13 mouse cellular contexts compared by ENCODE assay signal in the genomic region with DNA sequence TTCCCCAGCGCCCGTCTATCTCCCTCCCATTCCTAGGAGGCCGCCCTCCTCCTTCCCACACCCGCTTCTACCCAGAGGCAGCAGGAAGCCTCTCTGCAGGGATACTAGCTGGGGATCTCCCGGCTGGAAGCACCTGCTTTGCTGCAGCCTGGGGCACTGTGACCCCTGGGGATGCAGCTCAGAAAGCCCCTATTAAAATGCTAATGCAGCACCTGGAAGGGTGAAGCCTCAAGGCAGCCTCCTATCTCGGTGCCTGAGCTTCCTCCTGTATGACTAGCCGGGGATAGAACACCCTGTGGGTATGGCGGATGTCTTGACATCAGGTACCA.
A peak's percentile ranks its signal among the peaks of the same experiment; 100 is the strongest.
DNase-seq lines count a peak whose midpoint lies in the region; ATAC-seq and TF ChIP-seq lines count a peak whose summit lies in the region.
"Had no signal": no experiment of that assay in that cellular context is flagged by ENCODE, and none has a peak within 500 bp of the region (broad histone marks: within the 10 kb centered on the region; RNA-seq: fewer than 3 reads in every experiment).

No protein-coding gene starts in this region.

- H3K36me3 ChIP-seq in intestine, embryonic 15.5 days: no peaks in the 10 kb centered on the region
- H3K36me3 ChIP-seq in midbrain, postnatal 0 days (ENCODE audit: insufficient read depth, low read length): no peaks in the 10 kb centered on the region

- no peak for TF ChIP-seq CTCF in midbrain, postnatal 0 days (IDR thresholded peaks at IDR 0.05)

- H3K27me3 ChIP-seq in intestine, embryonic 15.5 days (replicated peaks): no peaks in the 10 kb centered on the region
- 0 out of 2 replicates have a peak, but pooled peaks cover 3% of the 10 kb centered on the region for H3K27me3 ChIP-seq in midbrain, postnatal 0 days (ENCODE audit: insufficient read depth, low read length)

- no peak overlapping the region for H3K4me3 ChIP-seq in intestine, embryonic 15.5 days (replicated peaks)
- no peak overlapping the region for H3K4me3 ChIP-seq in midbrain, postnatal 0 days (ENCODE audit: low read depth, low read length)
- H3K4me3 ChIP-seq: erythroblast, embryonic 14.5 days; myocyte had no signal

- ATAC-seq in intestine, embryonic 15.5 days: peak; percentile 48
- ATAC-seq in midbrain, postnatal 0 days (ENCODE audit: low FRiP score): peak; percentile 69; the same call in 1 of the 2 replicates
- ATAC-seq in erythroblast, adult 5-6 weeks (replicated peaks; ENCODE audit: low FRiP score, poor library complexity, severe bottlenecking): no peak

- H3K9ac ChIP-seq in intestine, embryonic 15.5 days: no peak overlapping the region
- H3K9ac ChIP-seq in midbrain, postnatal 0 days (replicated peaks; ENCODE audit: low read length, poor library complexity, severe bottlenecking): no peak overlapping the region

- no peak overlapping the region for H3K27ac ChIP-seq in intestine, embryonic 15.5 days
- no peak overlapping the region for H3K27ac ChIP-seq in midbrain, postnatal 0 days (ENCODE audit: low read depth, low read length)

- 50% methylated on average over 8 of the region's 8 CpGs for WGBS in intestine, embryonic 15.5 days
- WGBS in midbrain, postnatal 0 days: 21% methylated on average over 8 of the region's 8 CpGs

- H3K4me2 ChIP-seq in intestine, embryonic 15.5 days (replicated peaks): peak overlapping the region; percentile 51; the same call in 1 of the 2 replicates
- no peak overlapping the region for H3K4me2 ChIP-seq in midbrain, postnatal 0 days (ENCODE audit: low read depth, low read length, poor library complexity, severe bottlenecking)

- peaks cover 15% of the 10 kb centered on the region for H3K4me1 ChIP-seq in intestine, embryonic 15.5 days (replicated peaks)
- peaks cover 6% of the 10 kb centered on the region; the same call in 1 of the 2 replicates for H3K4me1 ChIP-seq in midbrain, postnatal 0 days (ENCODE audit: insufficient read depth, low read length)

- no peaks in the 10 kb centered on the region for H3K9me3 ChIP-seq in intestine, embryonic 15.5 days
- H3K9me3 ChIP-seq in midbrain, postnatal 0 days (ENCODE audit: low read length): no peaks in the 10 kb centered on the region

- peak; percentile 18 for DNase-seq in adrenal gland, postnatal 10 days
- DNase-seq in adrenal gland, adult 8-10 months: no peak
- peak; percentile 15 to 35 for DNase-seq in kidney, postnatal 4 days
- no peak for DNase-seq in kidney, adult 11 months
- no peak for DNase-seq in midbrain, postnatal 0 days (ENCODE audit: low spot score)
- no peak for DNase-seq in testis, postnatal 10 days (ENCODE audit: low spot score)
- DNase-seq: cerebellum, adult 18-20 months; right cerebral cortex, postnatal 4 days; thymus, postnatal 4 days had no signal

Comparison
In these comparisons a context has a peak if more than half of its experiments do, and no peak if none do; other contexts are left out.
1. DNase-seq: peak in adrenal gland, postnatal 10 days (single experiment) and kidney, postnatal 4 days (2 of 2); none in adrenal gland, adult 8-10 months (single experiment), kidney, adult 11 months (single experiment), midbrain, postnatal 0 days (single experiment) and testis, postnatal 10 days (single experiment).